Comparison of ENCODE assay signal across 20 mouse cellular contexts in genomic region chr17:6195390-6195789, GRCm38 (mm10).
DNase-seq lines count a peak whose midpoint lies in the region; ATAC-seq lines count a peak whose summit lies in the region.
"Had no signal": no experiment of that assay in that cellular context is flagged by ENCODE, and none has a peak within 500 bp of the region (broad histone marks: within the 10 kb centered on the region; RNA-seq: fewer than 3 reads in every experiment).

No protein-coding gene starts in this region.

- H3K27me3 ChIP-seq in forebrain, embryonic 16.5 days (replicated peaks; ENCODE audit: control insufficient read depth, insufficient read depth, low read length) = no peaks in the 10 kb centered on the region
- H3K27me3 ChIP-seq: CH12.LX, Patski had no signal

- H3K9me3 ChIP-seq in forebrain, embryonic 16.5 days (ENCODE audit: control insufficient read depth, low read length) = no peaks in the 10 kb centered on the region
- H3K9me3 ChIP-seq: G1E had no signal

- H3K36me3 ChIP-seq in forebrain, embryonic 16.5 days (ENCODE audit: control insufficient read depth, insufficient read depth) = peaks cover 10% of the 10 kb centered on the region; the same call in 1 of the 2 replicates

- WGBS in forebrain, embryonic 16.5 days = 68% methylated on average over 1 of the region's 1 CpGs

- no peak overlapping the region for H3K9ac ChIP-seq in forebrain, embryonic 16.5 days (replicated peaks; ENCODE audit: low read depth, low read length)

- H3K27ac ChIP-seq in forebrain, embryonic 16.5 days (ENCODE audit: low read length) = no peak overlapping the region

- no peak for ATAC-seq in forebrain, embryonic 16.5 days
- ATAC-seq: activated CD4-positive, CD25-positive, alpha-beta regulatory T cell, adult 4 months; CD4-positive, CD25-positive, alpha-beta regulatory T cell, adult 4 months; Patski had no signal

- no peak overlapping the region for H3K4me2 ChIP-seq in forebrain, embryonic 16.5 days (ENCODE audit: low read length)

- peak; percentile 30 for DNase-seq in cerebellum, adult 8-10 months
- no peak for DNase-seq in cerebellum, adult 9-11 months
- DNase-seq in cerebellum, adult 9-10 months = peak; percentile 52
- no peak for DNase-seq in cerebellum, postnatal 36 days
- peak; percentile 51 for DNase-seq in brain, adult 2 months (ENCODE audit: low read depth, low spot score)
- DNase-seq: adrenal gland, adult 2 months; adrenal gland, adult 8-10 months; adrenal gland, postnatal 10 days; adrenal gland, postnatal 14 days; adrenal gland, postnatal 25 days; adrenal gland, postnatal 36 days; B cell, adult 2 months; cerebellum, adult 11 months; cerebellum, adult 11-12 months had no signal

- H3K4me3 ChIP-seq in forebrain, embryonic 16.5 days (replicated peaks; ENCODE audit: low read length) = no peak overlapping the region

- H3K4me1 ChIP-seq in forebrain, embryonic 16.5 days (replicated peaks; ENCODE audit: control insufficient read depth, insufficient read depth, low read length) = no peaks in the 10 kb centered on the region

Comparison
In these comparisons a context has a peak if more than half of its experiments do, and no peak if none do; other contexts are left out.
1. DNase-seq: peak in cerebellum, adult 8-10 months (single experiment), cerebellum, adult 9-10 months (single experiment) and brain, adult 2 months (single experiment); none in cerebellum, adult 9-11 months (single experiment) and cerebellum, postnatal 36 days (0 of 2).